Mouse (Mus musculus) hindlimb bud, embryonic 11.5 days (tissue): Measurements from ENCODE around the gene Egfr.

Experiments used
- DNase-seq: peaks from one replicate; pipeline ENCODE4 v3.0.0-alpha.2; 2012; ENCODE audit warnings: low read depth, low spot score; ENCODE audit errors: extremely low spot score

Egfr gene

DNA sequence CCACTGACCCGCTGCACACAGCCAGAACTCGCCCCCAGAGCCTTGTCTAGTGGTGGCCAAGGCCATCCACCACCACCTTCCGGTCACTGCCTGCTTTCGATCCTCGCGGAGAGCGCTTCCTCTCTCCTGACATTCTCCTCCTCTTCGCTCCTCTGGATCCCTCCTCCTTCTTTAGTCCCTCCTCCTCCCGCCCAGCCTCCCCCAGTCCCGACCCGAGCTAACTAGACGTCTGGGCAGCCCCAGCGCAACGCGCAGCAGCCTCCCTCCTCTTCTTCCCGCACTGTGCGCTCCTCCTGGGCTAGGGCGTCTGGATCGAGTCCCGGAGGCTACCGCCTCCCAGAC, at the start of gene Egfr:
Egfr (plus strand) TSS at position 197 of the 342 bp plus-strand sequence.
- no peak for DNase-seq

GRCm38 (mm10) chr11:16703221-16703620, 48.8 kb upstream of the Egfr start:
- DNase-seq = no peak

- no peak for DNase-seq
Observed at GRCm38 (mm10) chr11:16735083-16735644, 16.8 kb upstream of the Egfr start.

DNA sequence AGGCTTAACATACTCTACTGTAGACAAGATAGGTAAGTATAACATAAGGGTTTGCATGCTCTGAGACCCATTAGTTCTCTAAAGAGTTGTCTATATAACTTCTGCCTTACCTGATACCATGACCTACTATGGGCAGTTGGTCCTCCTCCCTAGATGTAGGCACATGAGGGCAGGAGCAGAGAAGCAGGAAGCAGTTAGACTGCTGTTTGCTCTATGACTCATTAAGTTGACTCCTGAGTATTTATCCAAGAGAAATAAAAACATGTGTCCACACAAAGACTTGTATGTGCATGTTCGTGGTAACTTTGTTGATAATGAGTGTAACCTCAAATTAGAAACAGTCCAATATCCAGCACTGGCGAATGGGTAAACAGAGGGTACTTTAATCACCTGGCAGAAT, 14.7 kb upstream of the Egfr start:
- no peak for DNase-seq

DNA sequence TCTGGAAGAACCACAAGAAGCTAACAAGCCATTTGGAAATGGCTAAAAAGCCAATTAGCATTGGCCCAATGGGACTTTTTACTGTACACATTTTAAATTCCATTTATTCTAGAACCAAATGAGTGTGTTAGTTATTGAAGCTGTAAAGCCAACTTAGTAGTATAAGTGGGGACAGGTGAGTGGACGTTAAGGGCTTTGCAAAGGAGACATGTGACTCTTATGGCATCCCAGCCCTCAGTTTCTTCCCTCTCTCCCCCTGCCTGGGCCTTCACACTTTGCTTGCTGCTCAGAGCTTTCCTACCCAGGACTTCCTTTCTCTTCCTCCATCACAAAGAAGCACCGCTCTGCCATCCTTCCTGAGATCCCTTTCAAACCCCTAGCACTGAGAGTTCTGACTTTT, 13.3 kb upstream of the Egfr start:
- DNase-seq = no peak

- no peak for DNase-seq
Observed at GRCm38 (mm10) chr11:16739155-16739554, 12.8 kb upstream of the Egfr start.

- DNase-seq = no peak
Observed at GRCm38 (mm10) chr11:16740691-16741611, 11.1 kb upstream of the Egfr start.

- DNase-seq = no peak
Observed at GRCm38 (mm10) chr11:16742251-16742650, 9.8 kb upstream of the Egfr start.

DNA sequence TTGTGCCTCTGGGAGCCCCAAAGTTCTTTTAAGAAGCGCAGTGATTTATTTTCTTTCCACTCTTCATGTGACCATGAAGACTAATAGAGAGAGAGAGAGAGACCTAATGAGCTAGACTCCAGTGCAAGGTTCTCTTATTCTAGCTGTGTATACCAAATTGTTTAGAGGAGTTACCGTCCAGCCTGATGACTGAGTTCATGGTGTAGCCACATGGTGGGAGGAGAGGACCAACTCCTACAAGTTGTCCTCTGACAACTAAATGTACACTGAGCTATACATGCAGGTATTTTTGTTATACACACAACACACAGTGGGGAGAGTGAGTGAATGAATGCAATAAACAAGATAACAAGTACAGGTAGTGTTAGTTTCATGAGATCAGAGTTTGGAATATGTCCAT, 9.2 kb upstream of the Egfr start:
- DNase-seq = no peak

- no peak for DNase-seq
Observed at GRCm38 (mm10) chr11:16751457-16751982, 483 bp upstream of the Egfr start.

GRCm38 (mm10) chr11:16752349-16753153, 548 bp downstream of the Egfr start:
- DNase-seq = no peak

- DNase-seq = no peak
Observed at GRCm38 (mm10) chr11:16753154-16754040, 1.4 kb downstream of the Egfr start.

DNA sequence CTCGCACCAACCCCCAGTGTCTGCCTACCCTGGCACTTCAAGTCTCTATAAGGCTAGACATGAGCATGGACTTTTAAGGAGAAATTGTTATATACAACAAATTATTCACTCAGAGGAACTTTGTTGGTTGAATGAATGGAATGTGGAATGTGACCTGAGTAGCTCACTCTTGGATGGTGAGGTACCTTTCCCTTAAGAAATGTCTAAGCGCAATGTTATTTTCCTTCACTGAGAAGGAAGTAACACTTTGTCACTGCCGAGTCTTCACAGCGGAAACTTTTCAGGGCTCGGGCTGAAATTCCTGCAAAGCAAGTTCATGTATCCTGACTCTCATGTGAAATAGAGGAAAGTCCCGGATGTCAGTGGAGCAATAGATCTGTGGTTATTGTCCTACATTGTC, 7.9 kb downstream of the Egfr start:
- DNase-seq = no peak

- no peak for DNase-seq
Observed at GRCm38 (mm10) chr11:16761184-16761583, 9.2 kb downstream of the Egfr start.

DNA sequence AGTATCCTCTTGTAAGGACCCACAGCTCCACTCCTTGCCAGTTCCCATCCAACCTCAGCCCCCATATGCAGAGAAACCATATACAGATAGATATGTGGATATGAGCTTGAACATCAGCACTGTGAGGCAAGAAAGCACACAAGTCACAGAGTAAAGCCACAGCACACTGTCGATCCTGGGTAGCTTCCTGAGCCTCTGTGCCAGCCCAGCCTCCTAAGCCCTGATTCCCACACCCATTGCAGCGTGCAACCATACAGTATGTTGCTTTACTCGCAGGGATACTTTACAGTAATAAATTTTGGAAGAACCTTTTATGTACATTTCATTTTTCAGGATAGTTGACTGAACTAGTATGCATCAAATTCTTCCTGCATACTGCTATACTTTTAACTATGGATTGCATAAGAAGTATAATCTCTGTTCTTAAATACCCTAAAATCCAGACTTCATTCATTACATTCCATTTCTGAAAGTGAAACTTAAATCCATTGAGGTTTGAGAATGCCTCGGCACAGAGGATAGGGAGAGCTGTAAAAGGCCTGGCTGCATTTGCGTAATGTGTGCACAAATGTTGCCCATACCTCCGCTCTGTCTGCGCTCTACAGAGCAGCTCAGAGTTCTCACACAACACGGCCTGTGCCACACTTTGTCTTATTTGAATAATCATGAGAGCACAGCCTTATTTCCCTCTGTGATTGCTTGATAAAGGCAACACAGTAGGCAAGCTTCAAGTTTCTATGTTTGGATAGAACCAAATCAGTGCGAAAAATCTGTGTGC, 14.2 kb downstream of the Egfr start:
- no peak for DNase-seq

- DNase-seq = no peak
Observed at GRCm38 (mm10) chr11:16767984-16768383, 16.0 kb downstream of the Egfr start.

- no peak for DNase-seq
Observed at GRCm38 (mm10) chr11:16769276-16769675, 17.3 kb downstream of the Egfr start.

DNA sequence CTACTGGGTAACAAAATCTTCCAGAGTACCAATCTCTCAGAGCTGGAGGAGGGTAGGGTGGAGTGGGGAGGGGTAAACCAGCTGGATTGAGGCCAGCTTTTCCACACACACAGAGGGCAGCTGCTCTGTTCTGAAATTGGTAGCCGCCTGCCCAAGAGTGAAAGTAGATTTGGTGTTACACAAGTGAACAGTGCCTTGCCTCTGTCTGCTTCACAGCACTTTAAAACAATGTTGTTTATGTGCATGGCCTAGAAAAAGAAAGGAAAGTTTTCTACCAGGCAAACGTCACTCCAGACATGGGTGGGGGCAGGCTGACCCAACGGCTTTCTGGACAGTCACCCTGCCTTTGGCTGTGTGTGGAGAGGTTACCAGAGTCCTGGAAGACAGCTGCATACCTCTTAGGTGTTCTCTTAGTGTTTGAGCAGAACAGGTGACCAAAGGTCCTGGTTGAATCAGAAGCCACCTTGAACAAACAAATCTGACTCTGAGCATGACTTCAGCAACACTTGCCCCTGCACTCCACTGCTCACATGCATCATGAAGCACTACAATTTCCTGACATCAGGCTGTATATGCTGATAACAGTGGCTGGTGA, 17.8 kb downstream of the Egfr start:
- DNase-seq = no peak

GRCm38 (mm10) chr11:16770966-16771365, 19.0 kb downstream of the Egfr start:
- no peak for DNase-seq
